Mouse (Mus musculus) heart, postnatal 0 days (tissue): ENCODE measurements around the gene Pik3ca.

ENCODE experiments used
- CTCF ChIP-seq: IDR thresholded peaks from 2 replicates; pipeline ENCODE4 v1.5.1; 2016; ENCODE audit warnings: antibody characterized with exemption, control low read depth, low read depth
- EP300 ChIP-seq: IDR thresholded peaks from 2 replicates; pipeline ENCODE4 v1.6.1; 2016; ENCODE audit warnings: antibody characterized with exemption, low read depth

DNA sequence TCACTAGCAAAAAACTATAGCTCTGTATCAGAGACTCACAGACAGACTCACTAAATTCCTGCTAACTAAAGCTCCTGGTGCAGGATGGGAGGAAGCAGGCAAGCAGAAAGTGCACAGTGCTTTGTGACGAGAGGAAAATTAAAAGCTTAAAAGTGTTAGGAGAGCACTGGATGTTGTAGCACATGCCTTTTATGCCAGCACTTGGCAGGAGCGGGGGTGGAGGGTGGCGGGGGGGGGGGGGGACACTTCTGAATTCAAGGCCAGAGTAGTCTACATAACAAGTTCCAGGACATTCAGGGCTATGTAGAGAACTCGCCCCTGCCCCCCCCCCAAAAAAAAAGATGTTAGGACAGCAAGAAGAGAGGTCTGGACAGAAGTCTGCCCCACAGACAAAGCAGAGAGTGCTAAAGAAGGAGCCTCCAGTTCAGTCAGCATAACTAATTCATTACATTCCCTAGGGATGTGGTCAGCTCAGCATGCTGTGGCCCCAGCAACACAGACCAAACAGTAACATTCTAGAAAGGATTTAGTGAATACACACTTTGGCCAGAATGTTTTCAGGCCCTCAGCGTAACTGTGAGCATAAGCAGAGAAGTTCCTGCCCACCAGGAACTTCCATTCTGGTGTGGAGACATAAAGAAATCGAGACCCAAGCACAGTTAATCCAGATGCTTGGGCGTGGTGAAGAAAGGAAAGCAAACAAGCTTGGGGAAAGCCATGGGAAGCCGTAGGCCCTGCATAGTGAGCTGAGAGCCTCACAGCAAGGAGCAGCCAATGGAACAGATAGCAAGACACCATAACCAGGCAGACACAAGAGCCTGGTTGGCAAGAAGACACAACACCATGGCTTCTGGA lies 98.6 kb downstream of the Pik3ca start:
- no peak for TF ChIP-seq EP300
- no peak for TF ChIP-seq CTCF
